Mouse (Mus musculus) forebrain, postnatal 0 days (tissue): ENCODE data around the gene Ier5. TPM values are rescaled to one million over a fixed set of nuclear protein-coding genes. Genes with fewer than 3 reads are reported as not detected.

ENCODE experiments used
- ATAC-seq: fragments of 200-750 bp; cut with Nextera tagmentation; 2 replicates; pipeline ENCODE4 v1.8.0; 2017; ENCODE audit warnings: mild to moderate bottlenecking, moderate library complexity
- DNase-seq: peaks from one replicate; pipeline ENCODE4 v3.0.0-alpha.2; 2015
- H3K27ac ChIP-seq: fragments of 300-500 bp; sonication (generic); 2 replicates; pipeline ENCODE4 v1.5.1; 2014; ENCODE audit warnings: low read depth, mild to moderate bottlenecking, antibody characterized with exemption, low read length, moderate library complexity, mixed read lengths
- H3K27me3 ChIP-seq: fragments of 300-500 bp; sonication (generic); 2 replicates; pipeline ENCODE4 v1.6.1; 2014; ENCODE audit warnings: mild to moderate bottlenecking, low read length, mixed read lengths; ENCODE audit not compliant: insufficient read depth
- H3K36me3 ChIP-seq: fragments of 300-500 bp; sonication (generic); 2 replicates; pipeline ENCODE4 v1.6.1; 2014; ENCODE audit warnings: mild to moderate bottlenecking, moderate library complexity; ENCODE audit not compliant: insufficient read depth
- H3K4me1 ChIP-seq: fragments of 300-500 bp; sonication (generic); 2 replicates; pipeline ENCODE4 v1.6.1; 2014; ENCODE audit warnings: antibody characterized with exemption; ENCODE audit not compliant: insufficient read depth
- H3K4me2 ChIP-seq: fragments of 300-500 bp; sonication (generic); 2 replicates; pipeline ENCODE4 v1.6.1; 2014; ENCODE audit warnings: low read depth, mild to moderate bottlenecking, moderate library complexity
- H3K4me3 ChIP-seq: fragments of 300-500 bp; sonication (generic); 2 replicates; pipeline ENCODE4 v1.5.1; 2014; ENCODE audit warnings: low read depth, low read length, mixed read lengths
- H3K9ac ChIP-seq: fragments of 300-500 bp; sonication (generic); 2 replicates; pipeline ENCODE4 v1.6.1; 2014; ENCODE audit warnings: mild to moderate bottlenecking
- H3K9me3 ChIP-seq: fragments of 300-500 bp; sonication (generic); 2 replicates; pipeline ENCODE4 v1.6.1; 2016; ENCODE audit warnings: low read length
- CTCF ChIP-seq: sonication (generic); IDR thresholded peaks from 2 replicates; pipeline ENCODE4 v1.5.1; 2016; ENCODE audit warnings: antibody characterized with exemption, control low read depth, low read depth
- WGBS: fragments of 180-500 bp; shearing (Covaris S2); extraction: QIAGEN DNeasy Blood & Tissue Kit; methylation state at CpG from one replicate; pipeline ENCODE4 v1.1.7; 2014; 5-methylcytosine and 5-hydroxymethylcytosine counted together
- polyA plus RNA-seq: library from polyadenylated mRNA; unstranded; fragments of >200 nt; fragmentation: Nextera tagmentation; extraction: Ambion mirVana; gene quantifications from 2 replicates; pipeline ENCODE4 v1.2.1, GENCODE M21; 2015
- total RNA-seq: library from RNA; depleted of rRNA; stranded (reverse); fragments of >200 nt; gene quantifications from 2 replicates; pipeline ENCODE4 v1.2.3, GENCODE M21; 2014

Gene Ier5
- total and polyA plus RNA-seq, 2 experiments from 2014 or later = 9.4 to 46.0 TPM

- no peak for TF ChIP-seq CTCF
- H3K9me3 ChIP-seq = no peaks in the 10 kb centered on the region
- H3K36me3 ChIP-seq = no peaks in the 10 kb centered on the region
- peaks cover 12% of the 10 kb centered on the region for H3K4me1 ChIP-seq
- no peak for DNase-seq
- H3K4me2 ChIP-seq = no peak overlapping the region
- no peaks in the 10 kb centered on the region for H3K27me3 ChIP-seq
- no peak overlapping the region for H3K9ac ChIP-seq
- WGBS = 65% methylated on average over 7 of the region's 7 CpGs
- H3K4me3 ChIP-seq = no peak overlapping the region
- no peak for ATAC-seq
- H3K27ac ChIP-seq = no peak overlapping the region
Observed at GRCm38 (mm10) chr1:155069696-155070095, 29.7 kb downstream of the Ier5 start.

GRCm38 (mm10) chr1:155066196-155066595 is 33.2 kb downstream of the Ier5 start:
- H3K4me3 ChIP-seq = no peak overlapping the region
- TF ChIP-seq CTCF = no peak
- no peak overlapping the region for H3K27ac ChIP-seq
- H3K4me1 ChIP-seq = peaks cover 10% of the 10 kb centered on the region
- WGBS = 88% methylated on average over 5 of the region's 5 CpGs
- H3K4me2 ChIP-seq = no peak overlapping the region
- no peaks in the 10 kb centered on the region for H3K27me3 ChIP-seq
- ATAC-seq = no peak
- H3K9me3 ChIP-seq = no peaks in the 10 kb centered on the region
- H3K9ac ChIP-seq = no peak overlapping the region
- DNase-seq = no peak
- no peaks in the 10 kb centered on the region for H3K36me3 ChIP-seq

GRCm38 (mm10) chr1:155065068-155065701 is 34.3 kb downstream of the Ier5 start:
- 74% methylated on average over 11 of the region's 11 CpGs for WGBS
- no peak overlapping the region for H3K4me3 ChIP-seq
- H3K27me3 ChIP-seq = no peaks in the 10 kb centered on the region
- no peaks in the 10 kb centered on the region for H3K36me3 ChIP-seq
- H3K9ac ChIP-seq = no peak overlapping the region
- no peaks in the 10 kb centered on the region for H3K9me3 ChIP-seq
- H3K27ac ChIP-seq = no peak overlapping the region
- no peak for DNase-seq
- H3K4me1 ChIP-seq = peaks cover 4% of the 10 kb centered on the region; the same call in 1 of the 2 replicates
- H3K4me2 ChIP-seq = no peak overlapping the region
- no peak for TF ChIP-seq CTCF
- ATAC-seq = no peak

GRCm38 (mm10) chr1:155064649-155065048 is 34.8 kb downstream of the Ier5 start:
- Histone ChIP-seq H3K9ac (no peak overlapping the region), H3K27ac (no peak overlapping the region), H3K4me3 (no peak overlapping the region)

GRCm38 (mm10) chr1:155064111-155064510 is 35.3 kb downstream of the Ier5 start:
- ATAC-seq (no peak), DNase-seq (no peak)
- Histone ChIP-seq H3K4me1 (peaks cover 4% of the 10 kb centered on the region; the same call in 1 of the 2 replicates), H3K36me3 (no peaks in the 10 kb centered on the region), H3K9ac (no peak overlapping the region), H3K4me2 (no peak overlapping the region), H3K9me3 (no peaks in the 10 kb centered on the region), H3K27ac (no peak overlapping the region), H3K4me3 (no peak overlapping the region), H3K27me3 (no peaks in the 10 kb centered on the region)
- 92% methylated on average over 5 of the region's 5 CpGs for WGBS
- no peak for TF ChIP-seq CTCF

More at GRCm38 (mm10) chr1:155064649-155065048, 34.8 kb downstream of the Ier5 start:
- no peak for TF ChIP-seq CTCF
- WGBS = 79% methylated on average over 4 of the region's 4 CpGs
- no peaks in the 10 kb centered on the region for H3K27me3 ChIP-seq
- peaks cover 4% of the 10 kb centered on the region; the same call in 1 of the 2 replicates for H3K4me1 ChIP-seq
- DNase-seq (no peak), ATAC-seq (no peak)
- no peak overlapping the region for H3K4me2 ChIP-seq
- no peaks in the 10 kb centered on the region for H3K9me3 ChIP-seq
- no peaks in the 10 kb centered on the region for H3K36me3 ChIP-seq

GRCm38 (mm10) chr1:155062963-155063362 is 36.5 kb downstream of the Ier5 start:
- H3K4me2 ChIP-seq = no peak overlapping the region
- 61% methylated on average over 4 of the region's 4 CpGs for WGBS
- TF ChIP-seq CTCF = no peak
- H3K4me3 ChIP-seq = no peak overlapping the region
- no peaks in the 10 kb centered on the region for H3K9me3 ChIP-seq
- no peak overlapping the region for H3K27ac ChIP-seq
- no peak overlapping the region for H3K9ac ChIP-seq
- H3K27me3 ChIP-seq = no peaks in the 10 kb centered on the region
- peak; percentile 51 for DNase-seq
- peak; percentile 84 for ATAC-seq
- H3K4me1 ChIP-seq = peaks cover 4% of the 10 kb centered on the region; the same call in 1 of the 2 replicates
- H3K36me3 ChIP-seq = no peaks in the 10 kb centered on the region

GRCm38 (mm10) chr1:155062057-155062456 is 37.4 kb downstream of the Ier5 start:
- H3K27me3 ChIP-seq = no peaks in the 10 kb centered on the region
- 93% methylated on average over 7 of the region's 7 CpGs for WGBS
- no peaks in the 10 kb centered on the region for H3K36me3 ChIP-seq
- TF ChIP-seq CTCF = no peak
- H3K27ac ChIP-seq = no peak overlapping the region
- H3K9me3 ChIP-seq = no peaks in the 10 kb centered on the region
- no peak overlapping the region for H3K4me3 ChIP-seq
- no peak for ATAC-seq
- no peak overlapping the region for H3K9ac ChIP-seq
- no peak for DNase-seq
- H3K4me2 ChIP-seq = no peak overlapping the region
- peaks cover 4% of the 10 kb centered on the region; the same call in 1 of the 2 replicates for H3K4me1 ChIP-seq
